Mouse (Mus musculus): ENCODE measurements around the gene 1810055G02Rik.

Gene 1810055G02Rik

DNA sequence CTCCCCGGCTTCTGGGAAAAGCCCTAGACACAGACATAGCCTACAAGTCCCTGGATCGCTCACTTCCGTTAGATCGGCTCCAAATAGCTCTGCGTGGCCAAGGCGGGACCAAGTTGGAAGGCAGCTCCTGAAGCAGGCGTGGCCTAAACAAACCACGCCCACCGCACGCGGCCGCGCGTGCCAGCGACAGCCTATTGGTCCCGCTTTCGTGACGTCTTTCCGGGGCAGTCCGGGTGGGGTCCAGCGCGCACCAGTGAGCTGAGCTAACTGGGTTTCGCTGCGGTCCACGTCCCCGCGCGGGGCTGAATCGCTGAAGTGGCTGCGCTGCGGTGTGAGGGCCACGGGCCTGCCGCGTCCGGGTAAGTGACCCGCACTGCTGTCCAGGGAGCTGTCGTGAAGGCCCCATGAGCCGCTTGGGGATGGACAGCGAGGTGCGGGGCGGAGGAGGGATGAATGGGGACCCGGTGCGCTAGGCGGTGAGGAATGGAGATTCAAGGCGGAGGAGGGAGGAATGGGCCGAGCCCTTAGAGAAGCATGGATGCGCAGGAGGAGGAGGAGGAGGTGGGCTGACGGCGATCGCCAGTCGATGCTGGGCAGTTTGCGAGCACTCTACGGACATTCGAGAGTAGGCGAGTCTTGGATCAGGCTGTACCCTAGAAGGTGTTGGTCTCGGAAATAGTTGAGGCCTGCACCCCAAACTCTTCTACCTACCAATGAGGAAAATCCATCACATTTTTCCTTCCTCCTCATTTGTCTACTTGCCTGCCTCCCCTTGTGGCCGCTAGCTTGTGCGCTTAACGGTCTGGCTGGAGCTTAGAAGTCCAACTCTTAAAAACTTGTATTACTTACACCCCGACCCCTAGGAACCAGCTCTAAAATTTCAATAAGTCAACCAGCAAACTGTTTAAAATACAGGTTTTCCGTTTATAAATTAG is at the start of gene 1810055G02Rik:
Gene 1810055G02Rik (plus strand): TSS at position 216 of the 935 bp plus-strand sequence.
- peak; percentile 93 for DNase-seq (ENCODE audit: low read depth, low spot score)

DNA sequence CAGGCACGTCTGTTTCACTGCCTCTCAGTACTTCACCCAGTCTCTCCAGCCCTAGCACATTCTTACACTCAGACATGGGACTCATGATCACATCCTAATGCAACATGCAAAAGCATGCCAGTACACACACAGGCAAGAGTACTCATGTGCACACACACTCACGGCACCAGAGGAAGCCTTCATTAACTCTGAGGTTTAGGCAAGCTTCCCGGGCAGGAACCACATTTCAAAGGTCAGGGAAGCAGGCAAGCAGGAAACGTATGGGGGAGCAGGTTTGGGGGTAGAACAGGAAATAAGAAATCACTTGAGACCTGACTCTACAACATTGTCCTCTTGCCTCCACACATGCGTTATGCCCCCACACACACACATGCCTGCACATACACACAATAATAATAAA is 42.6 kb upstream of the 1810055G02Rik start:
- DNase-seq (ENCODE audit: low read depth, low spot score), result no peak

DNA sequence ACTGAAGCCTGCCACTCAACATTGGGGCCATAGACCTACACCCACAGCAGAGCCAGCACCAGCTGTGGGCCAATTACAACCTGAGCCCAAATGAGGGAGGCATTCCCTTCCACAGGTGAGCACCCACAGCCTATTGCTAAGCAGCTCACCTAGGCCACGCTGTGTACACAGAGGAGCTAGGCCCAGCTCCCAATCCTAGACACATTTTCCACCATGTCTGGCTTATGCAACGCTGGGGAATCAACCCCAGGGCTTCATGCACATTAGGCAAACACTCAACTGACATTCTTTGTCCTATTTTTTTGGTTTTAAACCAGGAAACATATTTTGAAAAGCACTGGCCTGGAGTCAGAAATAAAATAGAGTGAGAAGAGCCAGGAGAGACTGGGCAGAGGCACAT is 41.5 kb upstream of the 1810055G02Rik start:
- DNase-seq (ENCODE audit: low read depth, low spot score), result no peak

DNA sequence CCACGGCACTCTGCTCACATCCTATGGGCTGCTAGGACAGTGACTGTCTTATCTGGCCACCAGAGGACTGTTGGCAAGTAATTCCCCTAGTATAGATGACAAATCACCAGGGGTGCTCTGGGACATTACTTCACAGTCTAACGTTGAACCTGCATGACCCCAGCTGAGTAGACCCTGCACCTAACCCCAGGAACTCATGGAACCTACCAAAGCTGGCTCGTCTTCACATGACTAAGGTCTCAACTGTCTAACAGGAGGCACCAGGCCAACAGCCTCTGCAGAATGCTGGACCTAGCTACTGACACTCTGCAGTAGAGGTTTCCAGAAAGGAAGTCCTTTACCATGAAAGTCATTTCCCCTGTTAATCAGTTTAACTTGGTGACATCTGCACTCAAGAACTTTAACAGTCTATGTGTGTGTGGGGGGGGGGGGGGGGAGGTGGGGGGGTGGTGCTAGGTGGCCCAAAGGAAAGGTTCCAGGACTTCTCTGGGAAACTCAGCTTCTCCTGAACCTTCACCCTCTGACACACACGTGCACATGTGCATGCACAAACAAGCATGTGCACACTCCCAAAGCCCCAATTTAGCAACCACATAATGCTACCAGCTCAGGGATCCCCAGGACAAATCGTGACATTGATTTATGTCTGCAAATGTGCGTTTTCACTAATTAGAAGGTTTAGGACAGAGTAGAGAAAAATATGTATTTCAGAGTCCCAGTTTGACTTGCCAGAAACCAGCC is 40.8 kb upstream of the 1810055G02Rik start:
- no peak for DNase-seq (ENCODE audit: low read depth, low spot score)

DNA sequence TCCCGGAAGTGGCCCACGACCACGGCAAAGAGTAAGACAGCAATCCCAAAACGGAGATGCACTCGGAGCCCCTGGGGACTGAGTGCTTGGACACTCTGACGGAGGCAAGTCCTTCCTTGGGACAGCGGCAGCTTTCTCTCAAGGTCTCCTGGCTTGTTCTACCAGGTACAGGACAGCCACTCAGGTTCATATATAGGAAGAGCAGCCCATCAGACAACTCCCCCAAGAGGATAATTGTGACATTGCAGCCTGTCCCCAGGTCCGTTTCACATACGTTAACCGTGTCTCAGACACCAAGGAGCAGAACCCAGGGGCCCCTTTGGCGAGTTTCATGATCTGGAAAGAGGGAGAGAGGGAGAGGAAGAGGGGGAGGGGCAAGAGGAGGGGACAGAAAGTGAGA is 40.1 kb upstream of the 1810055G02Rik start:
- no peak for DNase-seq (ENCODE audit: low read depth, low spot score)

DNA sequence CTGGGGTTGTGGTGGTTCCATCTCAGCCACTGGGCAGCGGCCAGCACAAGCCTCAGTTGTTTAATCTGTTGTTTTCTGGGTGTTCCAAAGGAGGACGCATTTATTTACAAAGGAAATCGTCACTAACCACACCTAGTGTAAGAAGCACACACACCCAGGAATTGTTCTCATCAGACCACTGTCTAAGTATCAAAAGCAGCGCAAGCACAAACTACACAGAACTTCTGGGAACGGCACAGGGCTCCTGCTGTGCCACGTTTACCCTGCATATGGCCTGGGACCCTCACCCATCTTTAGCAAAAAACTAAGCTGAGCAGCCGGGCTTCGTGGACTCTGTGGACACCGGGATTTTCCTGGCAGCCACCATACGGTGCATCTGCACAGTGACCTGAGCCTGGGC is 39.5 kb upstream of the 1810055G02Rik start:
- DNase-seq (ENCODE audit: low read depth, low spot score), result no peak

DNA sequence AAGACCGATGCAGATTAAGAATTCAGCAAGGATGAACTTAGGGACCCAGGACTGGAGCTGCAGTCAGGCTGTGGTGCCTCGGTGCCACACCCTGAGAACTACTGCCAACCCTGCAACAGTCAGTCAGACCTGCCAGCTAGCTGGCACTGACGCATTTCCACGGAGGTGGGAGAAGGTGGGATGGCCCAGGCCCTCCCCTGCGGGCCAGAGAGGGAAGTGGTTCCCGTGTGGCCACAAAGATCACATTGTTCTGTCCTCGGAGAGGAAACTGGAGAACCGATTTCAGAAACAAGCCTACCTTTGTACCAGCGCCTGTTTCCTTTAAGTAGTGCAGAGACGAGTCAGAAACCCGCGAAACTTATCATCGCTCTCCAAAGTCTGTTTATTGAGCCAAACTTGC is 39.0 kb upstream of the 1810055G02Rik start:
- no peak for DNase-seq (ENCODE audit: low read depth, low spot score)

DNA sequence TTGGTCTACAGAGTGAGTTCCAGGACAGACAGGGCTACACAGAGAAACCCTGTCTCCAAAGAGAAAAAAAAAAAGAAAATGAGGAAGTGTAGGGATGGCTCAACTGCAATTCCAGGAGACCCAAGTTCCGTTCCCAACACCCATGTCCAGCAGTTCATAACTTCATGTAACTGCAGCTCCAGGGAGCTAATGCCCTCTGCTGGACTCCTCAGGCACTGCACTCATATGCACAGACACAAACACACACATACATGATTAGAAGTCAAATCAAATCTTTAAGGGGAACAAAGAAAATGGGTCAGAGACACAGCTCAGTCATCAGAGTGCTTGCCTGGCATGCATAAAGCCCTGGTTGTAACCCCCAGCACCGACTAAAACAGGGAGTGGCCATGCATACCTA is 34.9 kb upstream of the 1810055G02Rik start:
- no peak for DNase-seq (ENCODE audit: low read depth, low spot score)

DNA sequence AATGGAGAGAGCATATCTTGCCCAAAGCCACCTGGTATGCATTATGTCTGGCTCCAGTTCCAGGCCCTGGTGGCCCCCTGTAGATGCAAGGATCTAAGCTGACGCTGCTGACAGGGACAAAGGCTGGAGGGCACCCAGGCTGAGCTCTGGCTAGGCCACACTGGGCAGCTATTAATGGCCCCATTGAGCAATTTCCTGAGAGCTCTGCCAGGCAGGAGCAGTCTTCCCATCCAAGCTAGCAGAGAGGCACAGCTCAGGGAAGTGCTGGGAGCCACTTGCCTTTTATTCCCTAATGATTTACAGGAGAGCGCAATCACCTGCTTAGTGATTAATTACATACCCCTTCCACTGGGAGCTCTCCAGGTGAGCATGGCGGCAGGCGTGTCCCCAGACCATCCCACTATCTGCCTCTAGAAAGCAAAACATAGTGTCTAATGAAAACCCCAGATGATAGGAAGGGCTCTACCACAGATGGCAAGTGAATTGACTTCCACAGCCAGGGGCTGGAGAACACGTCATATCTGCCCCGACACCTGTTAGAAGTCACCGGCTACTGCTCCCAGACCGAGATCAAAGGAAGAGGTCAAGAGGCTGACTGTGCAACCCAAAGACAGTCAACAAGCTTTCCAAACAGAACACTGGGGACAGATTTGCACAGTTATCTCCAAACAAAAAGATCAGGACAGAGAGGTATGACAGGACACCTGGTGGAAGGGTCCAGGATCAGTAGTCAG is 33.8 kb upstream of the 1810055G02Rik start:
- DNase-seq (ENCODE audit: low read depth, low spot score), result no peak

DNA sequence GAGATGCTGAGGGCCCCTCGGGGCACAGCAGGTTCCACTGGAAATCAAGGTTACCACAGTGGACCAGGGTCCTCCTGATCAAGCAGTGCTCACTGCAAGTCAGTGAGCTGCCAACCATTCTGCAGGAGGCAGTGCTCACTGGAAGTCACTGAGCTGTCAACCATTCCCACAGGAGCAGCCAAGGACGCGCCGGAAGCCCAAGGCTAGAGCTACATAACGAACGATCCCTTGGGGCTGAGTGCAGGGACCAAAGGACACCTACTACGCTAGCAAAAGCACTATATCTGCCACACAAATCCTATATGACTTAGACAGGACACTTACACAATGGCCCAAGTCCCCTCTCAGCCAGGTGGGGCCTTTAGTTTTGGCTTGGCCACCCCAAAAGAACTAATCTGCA is 27.4 kb upstream of the 1810055G02Rik start:
- DNase-seq (ENCODE audit: low read depth, low spot score), result no peak

DNA sequence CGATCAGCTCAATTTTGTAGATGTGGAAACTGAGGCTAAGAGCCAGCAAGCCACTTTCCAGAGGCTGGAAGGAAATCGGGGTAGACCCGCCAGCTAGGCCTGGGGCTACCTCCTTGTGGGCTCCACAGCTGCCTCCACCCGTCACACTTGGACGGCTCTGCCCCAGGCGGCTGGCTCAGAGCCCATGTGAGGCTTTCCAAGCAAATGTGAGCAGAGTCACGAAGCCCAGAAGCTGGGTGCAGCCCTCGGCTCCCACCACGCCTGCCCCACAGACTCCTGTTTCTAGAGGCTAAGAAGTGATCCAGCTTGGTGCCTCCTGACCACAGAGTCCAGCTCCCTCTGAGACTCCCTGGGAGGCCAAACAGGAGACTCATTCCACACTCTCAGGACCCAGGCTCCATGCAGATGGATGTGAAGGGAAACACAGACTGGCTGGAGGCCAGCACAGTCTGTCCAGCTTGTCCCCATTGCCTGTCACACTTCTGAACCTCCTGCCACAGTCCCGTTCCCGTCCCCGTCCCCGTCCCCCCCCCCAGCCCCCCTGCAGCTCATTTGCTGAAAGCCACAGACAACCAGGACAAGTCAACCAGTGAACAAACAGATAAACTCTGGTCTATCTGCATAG is 26.7 kb upstream of the 1810055G02Rik start:
- DNase-seq (ENCODE audit: low read depth, low spot score), result no peak

DNA sequence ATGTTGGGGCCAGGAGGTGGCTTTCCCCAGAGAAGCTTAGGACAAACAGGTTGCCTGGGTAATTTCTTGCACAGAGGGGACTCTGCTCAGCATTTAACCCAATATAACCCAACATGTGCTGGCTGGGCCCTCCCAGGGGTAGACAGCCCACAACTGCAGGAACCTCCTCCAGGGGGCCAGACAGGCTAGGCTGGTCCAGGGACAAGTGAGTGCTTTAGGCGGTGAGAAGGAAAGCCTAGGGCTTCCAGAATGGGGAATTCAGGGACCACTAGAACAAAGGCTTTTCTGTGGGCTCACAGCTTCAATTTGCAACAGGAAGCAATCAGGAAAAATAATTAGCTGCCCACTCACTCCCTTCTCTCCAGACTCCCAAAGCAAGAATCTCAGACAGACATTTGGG is 23.7 kb upstream of the 1810055G02Rik start:
- no peak for DNase-seq (ENCODE audit: low read depth, low spot score)

DNA sequence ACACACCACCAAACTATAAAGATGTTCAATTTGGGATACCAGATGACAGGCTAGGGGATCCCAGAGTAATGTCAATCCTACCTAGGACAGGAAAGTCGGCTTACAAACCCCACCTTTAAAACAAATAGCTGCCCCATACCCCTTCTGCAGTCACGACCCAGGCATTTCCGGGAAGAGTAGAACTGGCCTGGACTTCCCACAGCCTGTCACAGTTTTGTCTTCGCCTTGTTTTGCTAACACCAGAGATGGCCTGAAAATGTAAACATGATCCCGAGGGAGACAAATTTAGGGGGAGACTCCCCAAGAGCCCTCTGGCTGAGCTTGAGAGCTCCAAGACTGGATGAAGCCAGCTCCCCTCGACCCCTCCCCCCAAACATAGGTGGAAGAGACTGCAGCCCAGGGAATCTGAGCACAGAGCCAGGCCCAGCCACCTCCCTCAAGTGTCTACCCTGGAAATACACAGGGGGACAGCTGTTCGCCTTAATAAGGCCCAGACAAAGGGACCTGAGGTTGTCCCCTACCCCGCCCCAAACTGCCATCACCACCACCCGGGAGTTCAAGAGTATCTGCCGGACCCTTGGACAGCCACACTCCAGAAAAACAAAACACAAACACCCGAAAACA is 23.0 kb upstream of the 1810055G02Rik start:
- no peak for DNase-seq (ENCODE audit: low read depth, low spot score)

DNA sequence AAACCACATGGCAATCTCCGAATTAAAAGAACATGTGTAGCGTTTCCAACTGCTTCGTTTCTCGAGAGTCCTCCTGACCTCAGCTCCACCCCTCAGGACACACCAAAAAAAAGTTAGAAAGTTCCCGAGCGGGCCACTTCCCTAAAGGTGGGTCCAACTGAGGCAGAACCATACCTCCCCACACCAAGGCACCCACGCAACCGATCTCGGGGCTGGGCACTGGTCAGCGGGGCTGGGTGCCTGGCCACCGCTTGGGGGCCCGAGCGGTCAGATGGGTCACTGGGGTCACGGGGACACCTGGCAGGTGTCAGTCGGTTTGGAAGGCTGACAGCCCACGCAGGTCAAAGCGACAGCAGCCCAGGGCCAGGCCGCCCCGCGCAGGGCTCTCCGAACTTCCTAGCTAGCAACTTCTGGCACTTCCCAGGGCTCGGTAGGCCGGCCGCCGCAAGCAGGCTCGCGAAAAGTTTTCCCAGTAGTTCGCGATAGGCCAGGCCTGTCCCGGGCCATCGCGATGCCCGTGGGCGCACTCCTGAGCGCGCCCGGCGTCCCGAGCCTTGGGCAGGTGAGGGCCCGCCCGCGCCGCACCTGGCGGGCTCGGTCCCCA is 22.4 kb upstream of the 1810055G02Rik start:
- DNase-seq (ENCODE audit: low read depth, low spot score), result no peak

DNA sequence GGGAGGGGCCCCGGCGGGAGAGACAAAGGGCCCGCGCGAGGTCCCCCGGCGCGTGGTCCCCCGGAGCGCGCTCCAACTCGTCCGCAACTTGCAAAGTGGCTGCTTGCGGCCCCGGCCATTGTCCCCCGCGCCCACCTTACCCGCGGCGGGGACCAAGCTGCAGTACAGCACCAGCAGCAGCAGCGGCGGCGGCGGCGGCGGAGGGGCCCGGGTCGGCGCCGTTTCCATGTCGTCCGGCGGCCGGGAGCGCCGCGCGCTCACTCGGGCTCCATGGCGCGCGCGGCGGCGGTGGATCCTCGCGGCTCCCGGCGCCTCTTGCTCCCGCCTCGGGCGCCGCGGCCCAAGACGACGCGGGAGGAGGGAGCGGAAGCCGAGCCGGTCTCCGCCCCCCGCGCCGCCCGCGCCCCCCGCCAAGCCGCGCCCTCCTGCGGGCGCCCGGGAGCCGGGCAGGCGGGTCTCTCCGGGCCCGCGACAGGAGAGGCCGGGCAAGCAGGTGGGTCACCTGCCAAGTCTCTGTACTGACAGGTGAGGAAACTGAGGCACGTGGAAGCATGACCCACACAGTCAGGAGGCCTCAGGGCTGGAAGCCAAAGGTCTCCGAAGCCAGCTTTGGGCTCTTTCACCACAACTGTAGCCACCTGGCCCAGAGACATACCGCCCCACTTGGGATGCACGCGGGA is 21.7 kb upstream of the 1810055G02Rik start, which contains the start of gene Lrp5:
Gene Lrp5 (minus strand): TSS at position 350 of the 680 bp plus-strand sequence.
- DNase-seq (ENCODE audit: low read depth, low spot score), result no peak

DNA sequence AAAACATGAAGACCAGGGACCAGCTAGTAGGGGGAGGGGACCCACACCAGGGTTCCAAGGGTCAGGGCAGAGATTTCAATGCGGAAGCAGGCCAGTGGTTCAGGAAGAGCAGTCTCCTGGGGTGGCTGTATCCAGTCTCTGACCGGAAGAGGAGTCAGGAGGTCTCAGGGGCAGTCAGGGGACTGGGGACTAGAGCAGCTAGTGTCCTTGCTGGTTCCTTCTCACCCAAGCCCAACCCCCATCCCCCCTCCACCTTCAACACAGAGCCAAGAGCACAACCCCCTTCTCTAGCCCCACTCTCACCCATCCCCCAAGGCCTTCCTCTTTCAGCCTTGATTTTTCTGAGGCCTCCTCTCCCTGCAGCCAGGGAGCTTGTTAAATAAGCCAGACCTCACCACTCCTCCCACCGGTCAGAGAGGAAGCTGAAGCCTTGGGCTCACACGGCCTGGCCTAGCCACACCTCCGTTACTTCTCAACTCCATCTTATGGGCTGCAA is 20.4 kb upstream of the 1810055G02Rik start:
- DNase-seq (ENCODE audit: low read depth, low spot score), result no peak

DNA sequence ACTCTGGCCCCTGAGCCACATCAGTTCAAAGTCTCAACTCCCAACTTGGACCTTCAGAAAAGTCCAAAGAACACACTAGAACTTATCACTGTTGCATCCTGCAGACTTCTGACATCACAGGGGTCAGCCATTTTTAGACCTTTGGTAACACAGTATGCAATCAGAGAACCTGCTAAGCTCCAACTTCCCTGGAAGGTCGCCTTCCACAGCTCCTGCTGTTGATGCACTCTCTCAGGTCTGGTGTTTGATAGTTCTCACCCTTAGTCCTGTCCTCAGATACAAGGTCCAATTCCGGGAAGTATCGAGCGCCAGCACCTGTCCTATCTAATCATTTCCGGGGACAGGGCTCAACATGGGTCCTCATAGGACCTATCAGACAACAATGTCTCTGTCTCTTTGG is 16.8 kb upstream of the 1810055G02Rik start:
- DNase-seq (ENCODE audit: low read depth, low spot score), result no peak

DNA sequence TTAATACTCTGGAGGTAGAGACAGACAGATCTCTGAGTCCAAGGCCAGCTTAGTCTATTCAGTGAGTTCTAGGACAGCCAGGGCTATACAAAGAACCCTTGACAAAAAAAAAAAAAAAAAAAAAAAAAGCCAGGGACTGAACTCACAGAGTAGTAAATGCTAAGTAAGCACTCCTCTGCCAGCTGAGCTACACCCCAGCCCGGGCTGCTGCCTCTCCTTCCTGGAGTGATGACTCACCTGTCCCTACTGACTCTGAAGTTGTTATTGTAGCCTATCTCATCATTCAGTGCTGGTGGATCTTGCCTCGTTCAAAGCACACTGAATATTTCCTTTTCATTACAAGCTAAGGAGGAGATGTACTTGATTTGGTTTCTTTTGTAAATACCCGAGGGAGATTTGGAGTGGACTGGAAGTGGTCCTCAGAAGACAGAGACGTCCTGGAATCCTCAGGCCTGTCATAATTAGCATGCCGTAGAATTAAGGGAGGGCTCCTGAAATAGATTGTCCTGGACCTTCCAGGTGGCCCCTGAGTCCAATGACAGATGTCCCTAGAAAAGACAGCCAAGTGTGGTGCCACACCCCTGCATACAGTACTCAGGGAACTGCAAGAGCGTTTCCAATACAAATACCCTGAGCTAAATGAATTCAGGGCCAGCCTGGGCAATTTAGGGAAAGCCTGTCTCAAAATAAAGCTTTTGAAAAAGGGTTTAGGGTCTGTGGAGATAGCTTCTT is 15.5 kb upstream of the 1810055G02Rik start:
- no peak for DNase-seq (ENCODE audit: low read depth, low spot score)

DNA sequence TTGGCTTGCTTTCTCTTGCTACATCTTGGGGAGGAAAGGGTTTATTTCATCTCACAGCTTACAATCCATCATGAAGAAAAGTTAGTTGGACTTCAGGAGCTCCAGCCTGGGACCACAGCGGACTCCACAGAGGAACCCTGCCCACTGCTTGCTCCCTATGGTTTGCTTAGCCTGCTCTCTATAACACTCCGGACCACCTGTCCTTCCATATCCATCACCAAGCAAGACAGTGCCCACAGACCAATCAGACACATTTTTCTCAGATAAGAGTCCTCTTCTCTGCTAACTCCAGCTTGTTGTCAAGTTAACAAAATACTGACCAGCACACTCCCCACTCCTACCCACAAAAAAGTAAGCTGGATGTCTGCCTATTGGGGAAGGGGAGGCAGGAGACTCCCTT is 13.6 kb upstream of the 1810055G02Rik start:
- DNase-seq (ENCODE audit: low read depth, low spot score), result no peak

Measured in retina, postnatal 7 days (tissue).